Mouse (Mus musculus) forebrain, embryonic 13.5 days (tissue): Measurements from ENCODE around the gene Ppme1. TPM values are rescaled to one million over a fixed set of nuclear protein-coding genes. Genes with fewer than 3 reads are reported as not detected.

Experiments used
- ATAC-seq: fragments of 200-750 bp; cut with Nextera tagmentation; 2 replicates; pipeline ENCODE4 v1.8.0; 2017
- H3K27ac ChIP-seq: fragments of 300-500 bp; sonication (generic); 2 replicates; pipeline ENCODE4 v1.5.1; 2015; ENCODE audit warnings: inconsistent platforms, mild to moderate bottlenecking, moderate library complexity
- H3K27me3 ChIP-seq: fragments of 300-500 bp; sonication (generic); 2 replicates; pipeline ENCODE4 v1.6.1; 2015; ENCODE audit warnings: mild to moderate bottlenecking, inconsistent platforms
- H3K36me3 ChIP-seq: fragments of 300-500 bp; sonication (generic); 2 replicates; pipeline ENCODE4 v1.6.1; 2015; ENCODE audit warnings: mild to moderate bottlenecking, inconsistent platforms; ENCODE audit not compliant: poor library complexity, severe bottlenecking
- H3K4me1 ChIP-seq: fragments of 300-500 bp; sonication (generic); 2 replicates; pipeline ENCODE4 v1.6.1; 2015; ENCODE audit warnings: inconsistent platforms
- H3K4me2 ChIP-seq: fragments of 300-500 bp; sonication (generic); 2 replicates; pipeline ENCODE4 v1.6.1; 2015; ENCODE audit warnings: inconsistent platforms, mild to moderate bottlenecking, moderate library complexity
- H3K4me3 ChIP-seq: fragments of 300-500 bp; sonication (generic); 2 replicates; pipeline ENCODE4 v1.5.1; 2015; ENCODE audit warnings: mild to moderate bottlenecking, inconsistent platforms
- H3K9ac ChIP-seq: fragments of 300-500 bp; sonication (generic); 2 replicates; pipeline ENCODE4 v1.6.1; 2015; ENCODE audit warnings: mild to moderate bottlenecking, inconsistent platforms
- H3K9me3 ChIP-seq: fragments of 300-500 bp; sonication (generic); replicated peaks from 2 replicates; pipeline ENCODE4 v1.6.1; 2016; ENCODE audit warnings: inconsistent platforms
- WGBS: fragments of 180-500 bp; shearing (Covaris S2); methylation state at CpG from one replicate; pipeline ENCODE4 v1.1.7; 2015; 5-methylcytosine and 5-hydroxymethylcytosine counted together
- polyA plus RNA-seq: library from polyadenylated mRNA; unstranded; fragments of >200 nt; fragmentation: Nextera tagmentation; extraction: Ambion mirVana; gene quantifications from 2 replicates; pipeline ENCODE4 v1.2.1, GENCODE M21; 2015

The Ppme1 gene
- polyA plus RNA-seq: 118 and 120 TPM in 2 replicates

GRCm38 (mm10) chr7:100371495-100372451, at the start of gene Ppme1, which contains the start of gene C2cd3:
Gene Ppme1, minus strand, starts transcription at chr7:100372307.
Gene C2cd3, plus strand, starts transcription at chr7:100372233.
- under 1% methylated on average over 54 of the region's 54 CpGs for WGBS
- Histone ChIP-seq H3K4me2 (peak within 1 kb of the TSS; percentile 67), H3K9me3 (no peaks in the 10 kb centered on the region), H3K27me3 (no peaks in the 10 kb centered on the region), H3K9ac (peak within 1 kb of the TSS; percentile 84), H3K27ac (peak within 1 kb of the TSS; percentile 73), H3K36me3 (peaks cover 22% of the 10 kb centered on the region), H3K4me3 (peak within 1 kb of the TSS; percentile 71), H3K4me1 (peaks cover 35% of the 10 kb centered on the region)
- peak; percentile 98 for ATAC-seq

DNA sequence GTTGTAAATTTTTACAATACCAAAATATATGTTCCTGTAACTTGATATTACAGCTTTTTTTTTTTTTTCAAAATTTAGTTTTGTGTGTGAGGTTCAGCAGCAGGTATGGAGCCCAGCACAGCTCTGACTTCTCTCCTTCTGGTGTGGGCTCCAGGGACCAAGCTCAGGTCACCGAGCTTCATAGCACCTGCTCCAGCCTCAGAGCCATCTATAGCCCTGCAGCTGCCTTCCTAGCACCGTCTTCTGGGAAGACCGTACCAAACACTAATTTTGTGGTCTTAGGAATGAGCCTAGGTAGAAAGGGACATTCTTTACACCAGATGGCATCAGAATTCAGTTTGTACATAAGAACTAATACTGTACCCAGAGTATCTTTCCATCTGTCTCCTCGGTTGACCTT, 36.6 kb upstream of the Ppme1 start:
- H3K4me2 ChIP-seq: no peak overlapping the region
- 97% methylated on average over 4 of the region's 4 CpGs for WGBS

GRCm38 (mm10) chr7:100407677-100408076, 35.6 kb upstream of the Ppme1 start:
- no peaks in the 10 kb centered on the region for H3K9me3 ChIP-seq
- no peak for ATAC-seq
- H3K4me2 ChIP-seq: no peak overlapping the region
- H3K4me1 ChIP-seq: peaks cover 1% of the 10 kb centered on the region; the same call in 1 of the 2 replicates
- no peak overlapping the region for H3K9ac ChIP-seq
- no peak overlapping the region for H3K27ac ChIP-seq
- 92% methylated on average over 5 of the region's 5 CpGs for WGBS
- H3K36me3 ChIP-seq: peaks cover 87% of the 10 kb centered on the region
- H3K27me3 ChIP-seq: no peaks in the 10 kb centered on the region
- H3K4me3 ChIP-seq: no peak overlapping the region

More for the DNA sequence above, 36.6 kb upstream of the Ppme1 start:
- no peaks in the 10 kb centered on the region for H3K9me3 ChIP-seq
- no peaks in the 10 kb centered on the region for H3K4me1 ChIP-seq
- H3K36me3 ChIP-seq: peaks cover 89% of the 10 kb centered on the region
- H3K27ac ChIP-seq: no peak overlapping the region
- no peaks in the 10 kb centered on the region for H3K27me3 ChIP-seq
- no peak overlapping the region for H3K4me3 ChIP-seq
- no peak overlapping the region for H3K9ac ChIP-seq
- no peak for ATAC-seq

- 46% methylated on average over 4 of the region's 4 CpGs for WGBS
- no peaks in the 10 kb centered on the region for H3K27me3 ChIP-seq
- peak overlapping the region; percentile 32 for H3K27ac ChIP-seq
- no peak overlapping the region for H3K9ac ChIP-seq
- H3K4me3 ChIP-seq: no peak overlapping the region
- no peak overlapping the region for H3K4me2 ChIP-seq
- H3K4me1 ChIP-seq: peaks cover 9% of the 10 kb centered on the region; the same call in 1 of the 2 replicates
- peaks cover 69% of the 10 kb centered on the region for H3K36me3 ChIP-seq
- ATAC-seq: peak; percentile 58; the same call in 1 of the 2 replicates
- H3K9me3 ChIP-seq: no peaks in the 10 kb centered on the region
Measured at GRCm38 (mm10) chr7:100402715-100403114, 30.6 kb upstream of the Ppme1 start.

GRCm38 (mm10) chr7:100400899-100401539, 28.9 kb upstream of the Ppme1 start:
- Histone ChIP-seq H3K4me1 (peaks cover 9% of the 10 kb centered on the region; the same call in 1 of the 2 replicates), H3K27ac (no peak overlapping the region), H3K4me3 (no peak overlapping the region), H3K27me3 (no peaks in the 10 kb centered on the region), H3K4me2 (no peak overlapping the region), H3K9me3 (no peaks in the 10 kb centered on the region), H3K9ac (no peak overlapping the region), H3K36me3 (peaks cover 68% of the 10 kb centered on the region)
- ATAC-seq: no peak
- WGBS: 74% methylated on average over 4 of the region's 4 CpGs

GRCm38 (mm10) chr7:100399231-100399913, 27.3 kb upstream of the Ppme1 start:
- H3K27ac ChIP-seq: no peak overlapping the region
- H3K9ac ChIP-seq: no peak overlapping the region
- no peaks in the 10 kb centered on the region for H3K9me3 ChIP-seq
- 53% methylated on average over 8 of the region's 8 CpGs for WGBS
- no peaks in the 10 kb centered on the region for H3K27me3 ChIP-seq
- ATAC-seq: peak; percentile 71; the same call in 1 of the 2 replicates
- no peak overlapping the region for H3K4me3 ChIP-seq
- peaks cover 9% of the 10 kb centered on the region; the same call in 1 of the 2 replicates for H3K4me1 ChIP-seq
- H3K4me2 ChIP-seq: no peak overlapping the region
- peaks cover 67% of the 10 kb centered on the region for H3K36me3 ChIP-seq

- no peaks in the 10 kb centered on the region for H3K27me3 ChIP-seq
- H3K27ac ChIP-seq: no peak overlapping the region
- no peak overlapping the region for H3K4me3 ChIP-seq
- H3K9me3 ChIP-seq: no peaks in the 10 kb centered on the region
- H3K36me3 ChIP-seq: peaks cover 85% of the 10 kb centered on the region
- no peak for ATAC-seq
- no peak overlapping the region for H3K4me2 ChIP-seq
- WGBS: 93% methylated on average over 2 of the region's 2 CpGs
- no peak overlapping the region for H3K9ac ChIP-seq
- H3K4me1 ChIP-seq: no peaks in the 10 kb centered on the region
Measured at GRCm38 (mm10) chr7:100392265-100392664, 20.2 kb upstream of the Ppme1 start.

GRCm38 (mm10) chr7:100390166-100390565, 18.1 kb upstream of the Ppme1 start:
- H3K27me3 ChIP-seq: no peaks in the 10 kb centered on the region
- no peak for ATAC-seq
- H3K9me3 ChIP-seq: no peaks in the 10 kb centered on the region
- no peak overlapping the region for H3K4me2 ChIP-seq
- no peak overlapping the region for H3K9ac ChIP-seq
- no peak overlapping the region for H3K4me3 ChIP-seq
- WGBS: 91% methylated on average over 8 of the region's 8 CpGs
- peaks cover 69% of the 10 kb centered on the region for H3K36me3 ChIP-seq
- no peaks in the 10 kb centered on the region for H3K4me1 ChIP-seq
- no peak overlapping the region for H3K27ac ChIP-seq

GRCm38 (mm10) chr7:100388174-100388573, 16.1 kb upstream of the Ppme1 start:
- Histone ChIP-seq H3K36me3 (peaks cover 70% of the 10 kb centered on the region), H3K27me3 (no peaks in the 10 kb centered on the region), H3K27ac (no peak overlapping the region), H3K4me2 (no peak overlapping the region), H3K9me3 (no peaks in the 10 kb centered on the region), H3K4me3 (no peak overlapping the region), H3K4me1 (no peaks in the 10 kb centered on the region), H3K9ac (no peak overlapping the region)
- ATAC-seq: no peak
- WGBS: 94% methylated on average over 2 of the region's 2 CpGs

- WGBS: 92% methylated on average over 2 of the region's 2 CpGs
- Histone ChIP-seq H3K9ac (no peak overlapping the region), H3K27me3 (no peaks in the 10 kb centered on the region), H3K36me3 (peaks cover 60% of the 10 kb centered on the region), H3K4me1 (no peaks in the 10 kb centered on the region), H3K4me2 (no peak overlapping the region), H3K27ac (no peak overlapping the region), H3K9me3 (no peaks in the 10 kb centered on the region), H3K4me3 (no peak overlapping the region)
- ATAC-seq: no peak
Measured at GRCm38 (mm10) chr7:100383207-100383606, 11.1 kb upstream of the Ppme1 start.

- peaks cover 67% of the 10 kb centered on the region for H3K36me3 ChIP-seq
- no peak overlapping the region for H3K4me3 ChIP-seq
- H3K9me3 ChIP-seq: no peaks in the 10 kb centered on the region
- H3K27me3 ChIP-seq: no peaks in the 10 kb centered on the region
- no peak overlapping the region for H3K27ac ChIP-seq
- no peaks in the 10 kb centered on the region for H3K4me1 ChIP-seq
- ATAC-seq: no peak
- no peak overlapping the region for H3K4me2 ChIP-seq
- no peak overlapping the region for H3K9ac ChIP-seq
Measured at GRCm38 (mm10) chr7:100381161-100381560, 9.1 kb upstream of the Ppme1 start.

- no peak overlapping the region for H3K4me2 ChIP-seq
- WGBS: 91% methylated on average over 2 of the region's 2 CpGs
- no peaks in the 10 kb centered on the region for H3K9me3 ChIP-seq
- H3K4me3 ChIP-seq: no peak overlapping the region
- H3K27ac ChIP-seq: no peak overlapping the region
- H3K36me3 ChIP-seq: peaks cover 72% of the 10 kb centered on the region
- H3K9ac ChIP-seq: no peak overlapping the region
- no peaks in the 10 kb centered on the region for H3K27me3 ChIP-seq
- peaks cover 4% of the 10 kb centered on the region for H3K4me1 ChIP-seq
- no peak for ATAC-seq
Measured at GRCm38 (mm10) chr7:100378257-100378656, 6.2 kb upstream of the Ppme1 start.
